Mouse (Mus musculus): ENCODE measurements around the gene Sephs1. TPM values are rescaled to one million over a fixed set of nuclear protein-coding genes. Genes with fewer than 3 reads are reported as not detected.
A peak's percentile ranks its signal among the peaks of the same experiment; 100 is the strongest.

Sephs1 gene
- polyA plus RNA-seq, 1 experiment from 2014 or later, result 89.5 TPM

- no peak for ATAC-seq (ENCODE audit: low read depth)
- no peak overlapping the region for H3K4me2 ChIP-seq (ENCODE audit: low read depth, low read length)
- no peaks in the 10 kb centered on the region for H3K4me1 ChIP-seq (replicated peaks; ENCODE audit: control insufficient read depth, insufficient read depth, low read length)
- H3K4me3 ChIP-seq (ENCODE audit: low read length), result no peak overlapping the region
- no peaks in the 10 kb centered on the region for H3K27me3 ChIP-seq (ENCODE audit: control insufficient read depth, insufficient read depth, low read depth, low read length)
- no peak overlapping the region for H3K27ac ChIP-seq (ENCODE audit: low read length)
- WGBS, result 96% methylated on average over 4 of the region's 4 CpGs
- no peaks in the 10 kb centered on the region for H3K9me3 ChIP-seq (ENCODE audit: control insufficient read depth, low read length)
- H3K36me3 ChIP-seq (ENCODE audit: control insufficient read depth, insufficient read depth, low read length), result peaks cover 56% of the 10 kb centered on the region
- H3K9ac ChIP-seq (ENCODE audit: low read length), result no peak overlapping the region
Observed at GRCm38 (mm10) chr2:4896970-4897369, 15.6 kb downstream of the Sephs1 start.

GRCm38 (mm10) chr2:4900624-4901023 lies 19.3 kb downstream of the Sephs1 start:
- H3K36me3 ChIP-seq (ENCODE audit: control insufficient read depth, insufficient read depth, low read length), result peaks cover 48% of the 10 kb centered on the region
- 78% methylated on average over 6 of the region's 6 CpGs for WGBS
- H3K27me3 ChIP-seq (ENCODE audit: control insufficient read depth, insufficient read depth, low read depth, low read length), result no peaks in the 10 kb centered on the region

GRCm38 (mm10) chr2:4902346-4902745 lies 21.0 kb downstream of the Sephs1 start:
- Histone ChIP-seq H3K4me1 (replicated peaks; ENCODE audit: control insufficient read depth, insufficient read depth, low read length) (no peaks in the 10 kb centered on the region; the same call in 1 of the 2 replicates), H3K4me3 (ENCODE audit: low read length) (no peak overlapping the region), H3K9ac (ENCODE audit: low read length) (no peak overlapping the region), H3K9me3 (ENCODE audit: control insufficient read depth, low read length) (no peaks in the 10 kb centered on the region), H3K4me2 (ENCODE audit: low read depth, low read length) (no peak overlapping the region), H3K27ac (ENCODE audit: low read length) (no peak overlapping the region), H3K36me3 (ENCODE audit: control insufficient read depth, insufficient read depth, low read length) (peaks cover 53% of the 10 kb centered on the region), H3K27me3 (ENCODE audit: control insufficient read depth, insufficient read depth, low read depth, low read length) (no peaks in the 10 kb centered on the region)
- WGBS, result 84% methylated on average over 5 of the region's 5 CpGs
- ATAC-seq (ENCODE audit: low read depth), result no peak

More at GRCm38 (mm10) chr2:4900624-4901023, 19.3 kb downstream of the Sephs1 start:
- Histone ChIP-seq H3K4me2 (ENCODE audit: low read depth, low read length) (no peak overlapping the region), H3K9ac (ENCODE audit: low read length) (no peak overlapping the region), H3K4me3 (ENCODE audit: low read length) (no peak overlapping the region), H3K4me1 (replicated peaks; ENCODE audit: control insufficient read depth, insufficient read depth, low read length) (no peaks in the 10 kb centered on the region), H3K9me3 (ENCODE audit: control insufficient read depth, low read length) (no peaks in the 10 kb centered on the region), H3K27ac (ENCODE audit: low read length) (no peak overlapping the region)
- ATAC-seq (ENCODE audit: low read depth), result no peak

GRCm38 (mm10) chr2:4907120-4907519 lies 25.8 kb downstream of the Sephs1 start:
- 60% methylated on average over 6 of the region's 6 CpGs for WGBS
- Histone ChIP-seq H3K9ac (ENCODE audit: low read length) (no peak overlapping the region), H3K4me1 (replicated peaks; ENCODE audit: control insufficient read depth, insufficient read depth, low read length) (peaks cover 3% of the 10 kb centered on the region; the same call in 1 of the 2 replicates), H3K27me3 (ENCODE audit: control insufficient read depth, insufficient read depth, low read depth, low read length) (no peaks in the 10 kb centered on the region), H3K4me3 (ENCODE audit: low read length) (no peak overlapping the region), H3K4me2 (ENCODE audit: low read depth, low read length) (no peak overlapping the region), H3K27ac (ENCODE audit: low read length) (peak overlapping the region; percentile 69), H3K9me3 (ENCODE audit: control insufficient read depth, low read length) (no peaks in the 10 kb centered on the region; the same call in 1 of the 2 replicates), H3K36me3 (ENCODE audit: control insufficient read depth, insufficient read depth, low read length) (peaks cover 24% of the 10 kb centered on the region)
- ATAC-seq (ENCODE audit: low read depth), result peak; percentile 56

- Histone ChIP-seq H3K4me3 (ENCODE audit: low read length) (no peak overlapping the region), H3K36me3 (ENCODE audit: control insufficient read depth, insufficient read depth, low read length) (peaks cover 24% of the 10 kb centered on the region), H3K4me1 (replicated peaks; ENCODE audit: control insufficient read depth, insufficient read depth, low read length) (peaks cover 3% of the 10 kb centered on the region; the same call in 1 of the 2 replicates), H3K27me3 (ENCODE audit: control insufficient read depth, insufficient read depth, low read depth, low read length) (no peaks in the 10 kb centered on the region), H3K27ac (ENCODE audit: low read length) (peak overlapping the region; percentile 77), H3K9ac (ENCODE audit: low read length) (no peak overlapping the region), H3K4me2 (ENCODE audit: low read depth, low read length) (no peak overlapping the region), H3K9me3 (ENCODE audit: control insufficient read depth, low read length) (peaks cover 4% of the 10 kb centered on the region; the same call in 1 of the 2 replicates)
- 54% methylated on average over 7 of the region's 7 CpGs for WGBS
- no peak for ATAC-seq (ENCODE audit: low read depth)
Observed at GRCm38 (mm10) chr2:4907916-4908315, 26.6 kb downstream of the Sephs1 start.

- H3K4me1 ChIP-seq (replicated peaks; ENCODE audit: control insufficient read depth, insufficient read depth, low read length), result peaks cover 3% of the 10 kb centered on the region; the same call in 1 of the 2 replicates
- peak; percentile 89 for ATAC-seq (ENCODE audit: low read depth)
- no peak overlapping the region for H3K4me3 ChIP-seq (ENCODE audit: low read length)
- H3K27ac ChIP-seq (ENCODE audit: low read length), result peak overlapping the region; percentile 77
- H3K4me2 ChIP-seq (ENCODE audit: low read depth, low read length), result no peak overlapping the region
- peaks cover 24% of the 10 kb centered on the region for H3K36me3 ChIP-seq (ENCODE audit: control insufficient read depth, insufficient read depth, low read length)
- H3K27me3 ChIP-seq (ENCODE audit: control insufficient read depth, insufficient read depth, low read depth, low read length), result no peaks in the 10 kb centered on the region
- no peak overlapping the region for H3K9ac ChIP-seq (ENCODE audit: low read length)
- 65% methylated on average over 3 of the region's 3 CpGs for WGBS
- peaks cover 4% of the 10 kb centered on the region; the same call in 1 of the 2 replicates for H3K9me3 ChIP-seq (ENCODE audit: control insufficient read depth, low read length)
Observed at GRCm38 (mm10) chr2:4908771-4909315, 27.5 kb downstream of the Sephs1 start.

GRCm38 (mm10) chr2:4909909-4910308 lies 28.5 kb downstream of the Sephs1 start:
- ATAC-seq (ENCODE audit: low read depth), result no peak
- Histone ChIP-seq H3K4me2 (ENCODE audit: low read depth, low read length) (no peak overlapping the region), H3K4me3 (ENCODE audit: low read length) (no peak overlapping the region), H3K36me3 (ENCODE audit: control insufficient read depth, insufficient read depth, low read length) (peaks cover 19% of the 10 kb centered on the region), H3K27me3 (ENCODE audit: control insufficient read depth, insufficient read depth, low read depth, low read length) (no peaks in the 10 kb centered on the region), H3K9ac (ENCODE audit: low read length) (no peak overlapping the region), H3K4me1 (replicated peaks; ENCODE audit: control insufficient read depth, insufficient read depth, low read length) (peaks cover 3% of the 10 kb centered on the region; the same call in 1 of the 2 replicates), H3K27ac (ENCODE audit: low read length) (peak overlapping the region; percentile 77), H3K9me3 (ENCODE audit: control insufficient read depth, low read length) (peaks cover 4% of the 10 kb centered on the region; the same call in 1 of the 2 replicates)
- WGBS, result 66% methylated on average over 6 of the region's 6 CpGs

GRCm38 (mm10) chr2:4910521-4910920 lies 29.2 kb downstream of the Sephs1 start:
- Histone ChIP-seq H3K27me3 (ENCODE audit: control insufficient read depth, insufficient read depth, low read depth, low read length) (no peaks in the 10 kb centered on the region), H3K36me3 (ENCODE audit: control insufficient read depth, insufficient read depth, low read length) (peaks cover 16% of the 10 kb centered on the region), H3K27ac (ENCODE audit: low read length) (no peak overlapping the region), H3K4me3 (ENCODE audit: low read length) (no peak overlapping the region), H3K4me1 (replicated peaks; ENCODE audit: control insufficient read depth, insufficient read depth, low read length) (peaks cover 3% of the 10 kb centered on the region; the same call in 1 of the 2 replicates), H3K9ac (ENCODE audit: low read length) (no peak overlapping the region), H3K4me2 (ENCODE audit: low read depth, low read length) (no peak overlapping the region), H3K9me3 (ENCODE audit: control insufficient read depth, low read length) (peaks cover 4% of the 10 kb centered on the region; the same call in 1 of the 2 replicates)
- ATAC-seq (ENCODE audit: low read depth), result no peak
- WGBS, result 52% methylated on average over 4 of the region's 4 CpGs

- H3K36me3 ChIP-seq (ENCODE audit: control insufficient read depth, insufficient read depth, low read length), result no peaks in the 10 kb centered on the region
- peak overlapping the region; percentile 39; the same call in 1 of the 2 replicates for H3K9ac ChIP-seq (ENCODE audit: low read length)
- no peak overlapping the region for H3K4me2 ChIP-seq (ENCODE audit: low read depth, low read length)
- H3K27ac ChIP-seq (ENCODE audit: low read length), result peak overlapping the region; percentile 64
- peaks cover 4% of the 10 kb centered on the region; the same call in 1 of the 2 replicates for H3K9me3 ChIP-seq (ENCODE audit: control insufficient read depth, low read length)
- H3K27me3 ChIP-seq (ENCODE audit: control insufficient read depth, insufficient read depth, low read depth, low read length), result no peaks in the 10 kb centered on the region
- no peak for ATAC-seq (ENCODE audit: low read depth)
- 66% methylated on average over 7 of the region's 7 CpGs for WGBS
- H3K4me1 ChIP-seq (replicated peaks; ENCODE audit: control insufficient read depth, insufficient read depth, low read length), result peaks cover 2% of the 10 kb centered on the region
- no peak overlapping the region for H3K4me3 ChIP-seq (ENCODE audit: low read length)
Observed at GRCm38 (mm10) chr2:4913949-4914348, 32.6 kb downstream of the Sephs1 start.
